Mouse (Mus musculus) ZHBTc4 (cell line): ENCODE data around the gene Nmd3.

Experiments
- DNase-seq: peaks from one replicate; pipeline ENCODE4 v3.0.0-alpha.2; 2011; ENCODE audit warnings: low read depth, low spot score

Nmd3 gene

DNA sequence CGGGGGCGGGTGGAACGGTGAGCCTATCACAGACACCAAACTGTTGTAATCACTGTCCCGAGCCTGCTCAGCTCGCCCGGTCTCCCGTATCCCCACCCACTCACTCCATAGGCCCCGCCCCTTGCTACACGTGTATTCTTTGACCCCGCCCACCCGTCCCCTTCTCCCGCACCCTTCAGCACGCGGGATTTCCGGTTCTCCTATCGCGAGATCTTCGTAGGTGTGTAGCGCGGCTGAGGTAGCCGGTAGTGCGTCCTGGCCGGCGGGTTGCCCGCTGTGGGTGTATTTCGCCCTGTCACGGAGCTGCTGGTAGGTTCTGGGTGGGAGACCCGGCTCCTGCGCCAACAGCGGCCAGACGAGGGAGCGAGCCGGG, at the start of gene Nmd3:
Nmd3 (plus strand) TSS at position 172 of the 373 bp plus-strand sequence.
- peak; percentile 99 for DNase-seq

GRCm38 (mm10) chr3:69673351-69673750, 48.4 kb upstream of the Nmd3 start:
- DNase-seq, result no peak

DNA sequence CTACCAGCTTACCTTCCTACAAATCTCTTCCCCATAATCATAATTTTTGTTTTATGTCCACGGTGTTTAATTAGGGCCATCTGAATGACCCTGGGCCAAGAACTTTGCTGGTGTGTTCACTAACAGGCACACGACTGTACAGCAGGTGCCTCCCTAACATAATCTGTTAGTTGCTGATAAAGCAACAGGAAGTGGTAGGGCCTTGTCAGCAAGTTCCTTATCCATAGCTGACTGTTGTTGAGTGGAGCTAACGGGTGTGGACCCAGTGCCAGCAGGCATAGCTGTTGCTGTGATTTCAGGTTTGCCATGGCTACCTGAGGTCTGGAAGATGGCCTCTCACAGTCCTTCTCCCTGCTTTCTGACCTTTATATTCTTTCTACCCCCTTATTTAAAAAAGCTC, 47.6 kb upstream of the Nmd3 start:
- DNase-seq, result no peak

GRCm38 (mm10) chr3:69689791-69690190, 32.0 kb upstream of the Nmd3 start:
- no peak for DNase-seq

DNA sequence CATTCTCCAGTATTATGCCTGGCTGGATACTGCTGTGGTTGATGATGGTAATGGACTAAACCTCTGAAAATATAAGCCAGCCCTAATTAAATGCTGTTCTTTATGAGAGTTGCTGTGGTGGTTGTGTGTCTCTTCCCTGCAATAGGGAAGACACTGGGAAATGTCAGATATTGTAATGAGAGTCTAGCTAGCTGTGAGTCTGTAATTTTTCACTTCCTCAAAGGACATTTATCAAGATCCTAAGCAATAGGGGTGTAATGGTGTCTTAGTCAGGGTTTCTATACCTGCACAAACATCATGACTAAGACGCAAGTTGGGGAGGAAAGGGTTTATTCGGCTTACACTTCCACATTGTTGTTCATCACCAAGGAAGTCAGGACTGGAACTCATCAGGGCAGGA, 30.8 kb upstream of the Nmd3 start:
- DNase-seq, result no peak

GRCm38 (mm10) chr3:69699851-69700500, 21.8 kb upstream of the Nmd3 start:
- DNase-seq, result peak; percentile 75

DNA sequence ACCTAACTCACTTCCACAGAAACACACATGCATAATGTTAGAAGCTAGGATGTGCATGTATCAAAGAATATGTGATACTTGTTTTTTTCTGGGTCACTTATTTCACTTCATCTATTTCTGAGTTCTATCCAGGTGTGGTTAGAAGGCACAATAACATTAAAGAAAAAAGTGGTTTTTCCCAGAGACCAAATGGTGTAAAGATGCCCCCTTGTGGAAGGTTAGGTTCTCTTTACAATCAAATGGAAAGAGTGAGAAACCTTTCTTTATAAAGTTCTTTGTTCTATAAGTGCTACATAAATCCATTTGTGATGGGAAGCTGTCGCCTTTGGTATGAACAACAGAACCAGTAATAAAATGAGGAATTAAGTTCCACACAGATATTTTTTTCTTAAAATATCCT, 19.9 kb upstream of the Nmd3 start:
- DNase-seq, result peak; percentile 20

GRCm38 (mm10) chr3:69702421-69702820, 19.4 kb upstream of the Nmd3 start:
- DNase-seq, result no peak

DNA sequence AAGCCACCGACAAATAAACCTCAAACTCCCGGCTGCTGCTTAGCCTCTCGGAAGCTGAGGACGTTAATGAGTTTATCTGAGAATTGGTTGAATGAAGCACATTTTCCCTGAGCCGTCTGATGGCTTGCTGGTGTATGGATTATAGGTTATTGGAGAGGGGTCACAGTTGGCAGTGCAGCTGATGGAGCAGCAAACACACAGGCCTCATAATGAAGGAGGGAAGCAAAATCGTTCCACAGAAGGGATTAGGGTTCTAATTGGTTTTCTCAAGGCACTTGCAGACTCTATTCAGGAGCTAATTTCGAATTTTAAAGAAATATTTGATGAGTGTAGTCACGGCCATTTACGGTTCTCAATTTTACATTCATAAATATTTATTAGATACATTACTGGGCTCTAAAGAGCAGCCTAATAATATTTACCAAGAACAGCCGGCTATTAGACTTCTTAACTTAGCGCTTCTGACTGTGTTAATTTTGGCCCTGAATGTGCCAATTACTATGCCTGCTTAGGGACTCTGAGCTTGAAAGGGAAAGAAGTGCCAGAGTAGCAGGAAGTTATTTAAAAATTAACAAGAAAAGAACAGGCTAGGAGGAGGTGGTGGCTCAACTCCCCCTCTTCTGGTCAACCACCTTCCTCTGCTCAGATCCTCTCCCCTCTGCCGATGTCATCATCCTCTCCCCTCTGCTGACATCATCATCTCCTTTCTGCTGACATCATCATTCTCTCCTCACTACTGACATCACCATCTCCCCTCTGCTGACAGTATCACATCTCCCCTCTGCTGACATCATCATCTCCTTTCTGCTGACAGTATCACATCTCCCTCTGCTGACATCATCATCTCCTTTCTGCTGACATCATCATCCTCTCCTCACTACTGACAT, 12.5 kb upstream of the Nmd3 start:
- no peak for DNase-seq

- peak; percentile 71 for DNase-seq
Observed at GRCm38 (mm10) chr3:69711907-69712600, 9.7 kb upstream of the Nmd3 start.

GRCm38 (mm10) chr3:69717476-69717875, 4.3 kb upstream of the Nmd3 start:
- DNase-seq, result no peak

GRCm38 (mm10) chr3:69722187-69722867, 542 bp downstream of the Nmd3 start:
- DNase-seq, result peak; percentile 65

DNA sequence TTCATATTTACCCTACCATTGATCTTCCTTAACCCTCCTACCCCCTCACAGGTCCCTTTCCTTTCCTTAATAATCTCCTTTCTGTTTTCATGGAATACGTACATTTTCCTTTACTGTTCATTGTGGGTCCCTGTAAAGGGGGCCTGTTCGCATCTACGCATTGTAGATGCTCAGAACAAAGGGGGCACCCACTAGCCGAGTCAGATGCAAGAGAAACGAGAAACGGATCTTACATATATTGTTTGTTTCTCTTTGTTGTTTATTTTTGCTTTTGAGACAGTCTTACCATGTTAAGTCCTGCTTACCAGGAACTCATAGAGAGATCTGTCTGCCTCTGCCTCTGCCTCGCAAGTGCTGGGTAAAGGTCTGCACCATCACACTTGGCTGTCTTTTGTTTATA, 1.4 kb downstream of the Nmd3 start:
- no peak for DNase-seq

DNA sequence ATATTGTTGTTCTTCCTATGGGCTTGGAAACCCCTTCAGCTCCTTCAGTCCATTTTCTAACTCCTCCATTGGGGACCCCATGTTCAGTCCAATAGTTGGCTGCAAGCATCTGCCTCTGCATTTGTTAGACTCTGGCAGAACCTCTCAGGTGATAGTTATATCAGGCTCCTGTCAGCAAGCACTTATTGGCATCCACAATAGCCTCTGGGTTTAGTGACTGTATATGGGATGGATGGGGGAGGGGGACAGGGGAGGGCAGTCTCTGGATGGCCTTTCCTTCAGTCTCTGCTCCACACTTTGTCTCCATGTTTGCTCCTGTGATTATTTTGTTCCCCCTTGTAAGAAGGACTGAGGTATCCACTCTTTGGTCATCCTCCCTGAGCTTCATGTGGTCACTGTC, 9.1 kb downstream of the Nmd3 start:
- DNase-seq, result no peak

- no peak for DNase-seq
Observed at GRCm38 (mm10) chr3:69733939-69734338, 12.2 kb downstream of the Nmd3 start.

DNA sequence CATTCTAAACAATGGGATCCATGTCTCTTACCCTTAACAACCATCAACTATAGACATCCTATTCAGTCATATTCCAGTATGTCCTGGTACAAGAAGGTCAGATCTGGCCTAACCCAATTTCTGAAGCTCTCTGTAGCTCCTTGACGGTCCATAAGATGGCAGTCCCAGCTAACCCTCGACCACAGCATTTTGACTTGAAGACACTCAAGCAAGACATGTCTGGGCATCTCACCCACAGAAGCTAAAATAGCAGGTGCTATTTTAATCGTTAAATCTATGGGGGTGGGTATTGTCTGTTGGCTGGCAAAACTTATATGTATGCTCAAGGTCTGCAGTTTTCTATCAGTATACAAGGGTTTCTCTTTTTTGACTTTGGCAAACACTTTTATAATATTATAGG, 33.4 kb downstream of the Nmd3 start:
- DNase-seq, result peak; percentile 73

DNA sequence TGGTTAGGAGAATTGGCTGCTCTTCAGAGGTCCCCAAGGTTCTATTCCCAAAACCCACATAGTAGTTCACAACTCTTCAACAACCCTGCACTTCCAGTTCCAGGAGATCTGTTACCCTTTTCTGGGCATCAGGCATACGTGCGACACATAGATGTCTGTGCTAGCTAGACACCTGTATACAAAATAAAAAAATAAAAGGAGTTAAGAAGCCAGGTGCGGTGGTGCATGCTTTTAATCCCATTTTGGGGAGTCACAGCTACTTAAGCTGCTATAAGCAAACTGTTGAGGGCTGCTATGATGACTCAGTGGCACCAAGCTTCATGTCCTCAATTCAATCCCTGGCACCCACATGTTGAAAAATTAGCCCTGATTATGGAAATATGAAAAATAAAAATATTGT, 34.2 kb downstream of the Nmd3 start:
- DNase-seq, result no peak

- DNase-seq, result peak; percentile 86
Observed at GRCm38 (mm10) chr3:69756499-69756898, 34.7 kb downstream of the Nmd3 start.

GRCm38 (mm10) chr3:69757456-69757855, 35.7 kb downstream of the Nmd3 start:
- no peak for DNase-seq

- DNase-seq, result no peak
Observed at GRCm38 (mm10) chr3:69760081-69760480, 38.3 kb downstream of the Nmd3 start.

DNA sequence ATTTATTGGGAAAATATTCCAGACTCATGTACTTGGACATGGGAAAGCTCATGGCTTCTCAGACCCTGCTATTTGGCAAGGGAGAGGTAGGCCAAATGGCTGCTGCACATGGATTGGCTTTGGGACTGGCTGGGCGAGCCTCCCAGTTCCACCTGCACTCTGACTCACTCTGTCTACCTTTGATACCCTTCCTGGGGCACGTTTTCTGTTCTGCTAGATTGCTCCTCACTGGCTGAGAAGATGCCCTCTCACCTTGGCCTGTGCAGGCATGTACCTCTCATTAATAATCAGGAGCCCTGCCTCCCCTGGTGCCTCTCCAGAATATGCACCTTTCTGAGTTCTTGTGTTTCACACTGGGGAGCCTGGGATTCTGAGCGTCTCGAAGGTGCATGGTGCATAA, 39.4 kb downstream of the Nmd3 start:
- no peak for DNase-seq

DNA sequence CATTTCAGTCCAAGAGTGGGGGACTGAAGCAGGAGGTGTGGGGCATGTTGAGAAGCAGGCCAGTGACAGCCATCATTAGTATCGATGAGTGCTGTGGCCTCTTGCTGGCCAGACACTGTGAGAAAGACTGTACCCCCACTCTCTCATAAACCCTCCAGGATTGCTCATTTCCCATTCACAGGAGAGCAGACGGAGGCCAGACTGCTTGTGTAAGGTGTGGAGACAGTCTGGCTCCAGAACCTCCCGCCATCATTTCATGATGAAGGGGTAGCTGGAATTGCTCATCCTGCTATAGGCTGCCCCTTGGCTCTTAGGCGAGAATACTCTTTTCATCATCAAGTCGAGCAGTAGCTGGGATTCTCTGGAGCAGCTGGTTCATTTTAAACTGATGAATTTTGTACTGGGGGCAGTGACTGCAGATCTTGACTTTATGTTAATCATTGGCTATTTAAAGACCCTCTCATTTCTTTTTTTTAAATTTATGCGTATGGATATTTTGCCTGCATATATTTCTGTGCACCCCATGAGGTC, 41.1 kb downstream of the Nmd3 start:
- no peak for DNase-seq
